Mouse (Mus musculus) MN1 (cell line): Measurements from ENCODE around the gene Prg3.

Source experiments
- DNase-seq: peaks from one replicate; pipeline ENCODE4 v3.0.0-alpha.2; 2016; ENCODE audit warnings: low spot score

Prg3 gene

GRCm38 (mm10) chr2:84987930-84988329, at the start of gene Prg3:
Prg3 (plus strand) TSS chr2:84988215.
- DNase-seq: no peak

GRCm38 (mm10) chr2:84938249-84938946, 49.6 kb upstream of the Prg3 start:
- no peak for DNase-seq

GRCm38 (mm10) chr2:84939306-84939705, 48.7 kb upstream of the Prg3 start:
- no peak for DNase-seq

GRCm38 (mm10) chr2:84939711-84940110, 48.3 kb upstream of the Prg3 start:
- DNase-seq: no peak

- no peak for DNase-seq
Measured at GRCm38 (mm10) chr2:84941332-84941731, 46.7 kb upstream of the Prg3 start.

- no peak for DNase-seq
Measured at GRCm38 (mm10) chr2:84941795-84942194, 46.2 kb upstream of the Prg3 start.

- DNase-seq: no peak
Measured at GRCm38 (mm10) chr2:84947154-84947771, 40.8 kb upstream of the Prg3 start.

GRCm38 (mm10) chr2:84948252-84948651, 39.8 kb upstream of the Prg3 start:
- no peak for DNase-seq

- DNase-seq: no peak
Measured at GRCm38 (mm10) chr2:84948721-84949120, 39.3 kb upstream of the Prg3 start.

- no peak for DNase-seq
Measured at GRCm38 (mm10) chr2:84951027-84951426, 37.0 kb upstream of the Prg3 start.

- DNase-seq: no peak
Measured at GRCm38 (mm10) chr2:84952251-84952650, 35.8 kb upstream of the Prg3 start.

- DNase-seq: no peak
Measured at GRCm38 (mm10) chr2:84952693-84953092, 35.3 kb upstream of the Prg3 start.

GRCm38 (mm10) chr2:84955435-84955834, 32.6 kb upstream of the Prg3 start:
- DNase-seq: no peak

- DNase-seq: peak; percentile 10
Measured at GRCm38 (mm10) chr2:84956274-84956673, 31.7 kb upstream of the Prg3 start.

GRCm38 (mm10) chr2:84958588-84959264, 29.3 kb upstream of the Prg3 start:
- DNase-seq: no peak

- peak; percentile 6 for DNase-seq
Measured at GRCm38 (mm10) chr2:84961300-84961699, 26.7 kb upstream of the Prg3 start.

GRCm38 (mm10) chr2:84961901-84962300, 26.1 kb upstream of the Prg3 start:
- no peak for DNase-seq

- DNase-seq: no peak
Measured at GRCm38 (mm10) chr2:84962906-84963507, 25.0 kb upstream of the Prg3 start.

- no peak for DNase-seq
Measured at GRCm38 (mm10) chr2:84964111-84964801, 23.8 kb upstream of the Prg3 start.

- no peak for DNase-seq
Measured at GRCm38 (mm10) chr2:84967318-84967991, 20.6 kb upstream of the Prg3 start.

GRCm38 (mm10) chr2:84975580-84975979, 12.4 kb upstream of the Prg3 start:
- DNase-seq: no peak

GRCm38 (mm10) chr2:84980188-84980587, 7.8 kb upstream of the Prg3 start, which contains the start of gene Prg2:
Prg2 (plus strand) TSS chr2:84980461.
- no peak for DNase-seq
